Mouse (Mus musculus) MEL (cell line): ENCODE results near the gene Rab7b. TPM values are rescaled to one million over a fixed set of nuclear protein-coding genes. Genes with fewer than 3 reads are reported as not detected.

Experiments used
- DNase-seq: peaks from one replicate; pipeline ENCODE4 v3.0.0; 2011; ENCODE audit warnings: low read depth, low spot score
- H3K27ac ChIP-seq: 2 replicates; pipeline ENCODE4 v1.5.1; 2012; ENCODE audit warnings: low read depth, mild to moderate bottlenecking, control low read depth, low read length, moderate library complexity; ENCODE audit not compliant: control insufficient read depth
- H3K27me3 ChIP-seq, 2 experiments: fragments of 150-350 bp in 1 of 2; sonication (generic) in 1 of 2; 2 replicates each; pipeline ENCODE4 v1.6.1; 2012; ENCODE audit warnings: low read length in 2 of 2, mild to moderate bottlenecking in 2 of 2, improper control_type of control experiment in 1 of 2, moderate library complexity in 1 of 2; ENCODE audit not compliant: insufficient read depth in 2 of 2, control insufficient read depth in 1 of 2
- H3K36me3 ChIP-seq, 2 experiments: 2 replicates each; pipeline ENCODE4 v1.6.1; 2012 to 2014; ENCODE audit warnings: low read length in 2 of 2, improper control_type of control experiment in 1 of 2, inconsistent platforms in 1 of 2, mild to moderate bottlenecking in 1 of 2; ENCODE audit not compliant: insufficient read depth in 2 of 2, control insufficient read depth in 1 of 2
- H3K4me1 ChIP-seq, 2 experiments: fragments of 150-350 bp in 1 of 2; sonication (generic) in 1 of 2; 2 replicates each; pipeline ENCODE4 v1.6.1; 2012; ENCODE audit warnings: low read length in 2 of 2, improper control_type of control experiment in 1 of 2, mild to moderate bottlenecking in 1 of 2; ENCODE audit not compliant: insufficient read depth in 2 of 2, control insufficient read depth in 1 of 2
- H3K4me3 ChIP-seq, 2 experiments: fragments of 150-350 bp in 1 of 2; sonication (generic) in 1 of 2; 2 replicates each; pipeline ENCODE4 v1.5.1; 2012; ENCODE audit warnings: low read depth in 2 of 2, low read length in 2 of 2, mild to moderate bottlenecking in 2 of 2, moderate library complexity in 2 of 2, control low read depth in 1 of 2, improper control_type of control experiment in 1 of 2; ENCODE audit not compliant: control insufficient read depth in 1 of 2, insufficient read depth in 1 of 2
- H3K79me2 ChIP-seq: 2 replicates; pipeline ENCODE4 v1.6.1; 2012; ENCODE audit warnings: mild to moderate bottlenecking, low read length, moderate library complexity; ENCODE audit not compliant: control insufficient read depth, poor library complexity, insufficient read depth
- H3K9ac ChIP-seq: 2 replicates; pipeline ENCODE4 v1.6.1; 2012; ENCODE audit warnings: low read depth, mild to moderate bottlenecking, control low read depth, low read length, moderate library complexity; ENCODE audit not compliant: control insufficient read depth, poor library complexity, severe bottlenecking
- H3K9me3 ChIP-seq: fragments of 150-350 bp; sonication (generic); replicated peaks from 2 replicates; pipeline ENCODE4 v1.6.1; 2012; ENCODE audit warnings: mild to moderate bottlenecking, low read length, improper control_type of control experiment, moderate library complexity; ENCODE audit not compliant: insufficient read depth
- CHD2 ChIP-seq: IDR thresholded peaks from 2 replicates; pipeline ENCODE4 v1.6.1; 2011; ENCODE audit warnings: low read length, improper control_type of control experiment
- ETS1 ChIP-seq: IDR thresholded peaks from 2 replicates; pipeline ENCODE4 v1.6.1; 2012; ENCODE audit warnings: low read depth, mild to moderate bottlenecking, inconsistent platforms, low read length, improper control_type of control experiment, moderate library complexity
- GABPA ChIP-seq: IDR thresholded peaks from 2 replicates; pipeline ENCODE4 v1.6.1; 2012; ENCODE audit warnings: low read depth, mild to moderate bottlenecking, inconsistent platforms, low read length, improper control_type of control experiment, moderate library complexity
- HCFC1 ChIP-seq: IDR thresholded peaks from 2 replicates; pipeline ENCODE4 v1.6.1; 2012; ENCODE audit warnings: low read depth, mild to moderate bottlenecking, inconsistent platforms, low read length, improper control_type of control experiment, moderate library complexity
- JUND ChIP-seq: IDR thresholded peaks from 2 replicates; pipeline ENCODE4 v1.6.1; 2011; ENCODE audit warnings: low read depth, mild to moderate bottlenecking, improper control_type of control experiment, low read length
- MAX ChIP-seq: IDR thresholded peaks from 2 replicates; pipeline ENCODE4 v1.6.1; 2011; ENCODE audit warnings: low read length, improper control_type of control experiment
- MAZ ChIP-seq: IDR thresholded peaks from 2 replicates; pipeline ENCODE4 v1.6.1; 2012; ENCODE audit warnings: low read depth, mild to moderate bottlenecking, inconsistent platforms, low read length, improper control_type of control experiment
- MEF2A ChIP-seq: IDR thresholded peaks from 2 replicates; pipeline ENCODE4 v1.6.1; 2014; ENCODE audit warnings: low read depth, mild to moderate bottlenecking, inconsistent platforms, low read length, improper control_type of control experiment; ENCODE audit not compliant: poor library complexity, insufficient replicate concordance, severe bottlenecking; ENCODE audit errors: extremely low read depth
- MYC ChIP-seq: IDR thresholded peaks from 2 replicates; pipeline ENCODE4 v1.6.1; 2011; ENCODE audit warnings: low read depth, mild to moderate bottlenecking, low read length, improper control_type of control experiment, moderate library complexity
- NRF1 ChIP-seq: IDR thresholded peaks from 2 replicates; pipeline ENCODE4 v1.6.1; 2014; ENCODE audit warnings: low read depth, mild to moderate bottlenecking, inconsistent platforms, low read length, improper control_type of control experiment, moderate library complexity; ENCODE audit not compliant: poor library complexity, insufficient read depth, severe bottlenecking
- POLR2AphosphoS5 ChIP-seq: IDR thresholded peaks from 2 replicates; pipeline ENCODE4 v1.6.1; 2012; ENCODE audit warnings: low read depth, borderline replicate concordance, mild to moderate bottlenecking, inconsistent platforms, low read length, moderate library complexity, mixed read lengths
- RAD21 ChIP-seq: IDR thresholded peaks from 2 replicates; pipeline ENCODE4 v1.6.1; 2011; ENCODE audit warnings: mild to moderate bottlenecking, low read depth, low read length, improper control_type of control experiment
- RCOR1 ChIP-seq: IDR thresholded peaks from 2 replicates; pipeline ENCODE4 v1.6.1; 2012; ENCODE audit warnings: low read depth, mild to moderate bottlenecking, inconsistent platforms, low read length, improper control_type of control experiment
- SMC3 ChIP-seq: IDR thresholded peaks from 2 replicates; pipeline ENCODE4 v1.6.1; 2011; ENCODE audit warnings: low read depth, low read length, improper control_type of control experiment
- TCF12 ChIP-seq: IDR thresholded peaks from 2 replicates; pipeline ENCODE4 v1.6.1; 2014; ENCODE audit warnings: low read depth, mild to moderate bottlenecking, inconsistent platforms, low read length, improper control_type of control experiment, moderate library complexity
- USF1 ChIP-seq: IDR thresholded peaks from 2 replicates; pipeline ENCODE4 v1.6.1; 2014; ENCODE audit warnings: low read depth, mild to moderate bottlenecking, inconsistent platforms, low read length, improper control_type of control experiment, moderate library complexity
- ZC3H11A ChIP-seq: IDR thresholded peaks from 2 replicates; pipeline ENCODE4 v1.6.1; 2012; ENCODE audit warnings: low read depth, mild to moderate bottlenecking, inconsistent platforms, low read length, improper control_type of control experiment
- polyA plus RNA-seq, 2 experiments: library from polyadenylated mRNA; stranded (reverse) in 1 of 2; unstranded in 1 of 2; fragments of >175 nt in 1 of 2; fragments of >200 nt in 1 of 2; gene quantifications; 2 replicates each; pipeline versions ENCODE4 v1.2.1 to v1.2.4; 2012; ENCODE audit warnings: low replicate concordance in 2 of 2, low read depth in 1 of 2; ENCODE audit not compliant: insufficient read length in 2 of 2, insufficient read depth in 1 of 2, missing spikeins in 1 of 2
- total RNA-seq: library from RNA; depleted of rRNA; stranded (reverse); fragments of 300-350 nt; gene quantifications from 2 replicates; pipeline ENCODE4 v1.2.3, GENCODE M21; 2012

The Rab7b gene
- total and polyA plus RNA-seq, 3 experiments = 0.21 to 0.23 TPM; not detected in 1

GRCm38 (mm10) chr1:131736494-131736893, 48.0 kb downstream of the Rab7b start (continued):
- TF ChIP-seq TCF12 (peak; percentile 68), RAD21 (no peak), SMC3 (no peak), MYC (0 out of 2 replicates have a peak, but pooled peaks have one; percentile 42), GABPA (no peak; the same call in 1 of the 2 replicates), MAX (peak; percentile 94), HCFC1 (no peak), ETS1 (peak; percentile 97), ZC3H11A (no peak), CHD2 (no peak), RCOR1 (0 out of 2 replicates have a peak, but pooled peaks have one; percentile 32), NRF1 (no peak), JUND (no peak)

- Histone ChIP-seq H3K27me3 (peaks cover 1 to 7% of the 10 kb centered on the region in 2 experiments; a peak in 3 of 4 replicates), H3K36me3 (peaks cover 0 to 16% of the 10 kb centered on the region in 2 experiments; a peak in 2 of 4 replicates), H3K4me3 (no peak overlapping the region), H3K9ac (no peak overlapping the region), H3K9me3 (no peaks in the 10 kb centered on the region), H3K4me1 (peaks cover 2 to 21% of the 10 kb centered on the region in 2 experiments; a peak in 3 of 4 replicates), H3K27ac (no peak overlapping the region), H3K79me2 (no peaks in the 10 kb centered on the region)
- peak; percentile 64 for DNase-seq
- TF ChIP-seq POLR2AphosphoS5 = no peak
- peak; percentile 77 for TF ChIP-seq RCOR1
Measured at GRCm38 (mm10) chr1:131737269-131737668, 48.8 kb downstream of the Rab7b start.

GRCm38 (mm10) chr1:131738760-131739159, 50.3 kb downstream of the Rab7b start:
- no peak for DNase-seq
- Histone ChIP-seq H3K36me3 (peaks cover 0 to 16% of the 10 kb centered on the region in 2 experiments; a peak in 2 of 4 replicates), H3K9ac (no peak overlapping the region), H3K27me3 (peaks cover 4 to 9% of the 10 kb centered on the region in 2 experiments; a peak in 3 of 4 replicates), H3K27ac (no peak overlapping the region), H3K9me3 (no peaks in the 10 kb centered on the region), H3K4me1 (peaks cover 2 to 21% of the 10 kb centered on the region in 2 experiments; a peak in 3 of 4 replicates), H3K79me2 (no peaks in the 10 kb centered on the region), H3K4me3 (no peak overlapping the region)
- TF ChIP-seq MAZ (no peak), MEF2A (no peak), JUND (no peak), MAX (no peak), USF1 (0 out of 2 replicates have a peak, but pooled peaks have one; percentile 21)
